Mouse (Mus musculus) heart, postnatal 0 days (tissue): ENCODE measurements around the gene Plrg1. TPM values are rescaled to one million over a fixed set of nuclear protein-coding genes. Genes with fewer than 3 reads are reported as not detected.
A peak's percentile ranks its signal among the peaks of the same experiment; 100 is the strongest.

Experiments
- ATAC-seq: fragments of 200-750 bp; cut with Nextera tagmentation; 2 replicates; pipeline ENCODE4 v1.8.0; 2017; ENCODE audit warnings: low read depth, moderate number of reproducible peaks, moderate library complexity; ENCODE audit not compliant: insufficient read depth
- DNase-seq: peaks from one replicate; pipeline ENCODE4 v3.0.0-alpha.2; 2016; ENCODE audit warnings: low spot score
- H3K27ac ChIP-seq: fragments of 300-500 bp; sonication (generic); 2 replicates; pipeline ENCODE4 v1.5.1; 2014; ENCODE audit warnings: low read depth, mild to moderate bottlenecking
- H3K27me3 ChIP-seq: fragments of 300-500 bp; sonication (generic); 2 replicates; pipeline ENCODE4 v1.6.1; 2014; ENCODE audit warnings: low read length, mixed read lengths; ENCODE audit not compliant: control insufficient read depth, insufficient read depth
- H3K36me3 ChIP-seq: fragments of 300-500 bp; sonication (generic); replicated peaks from 2 replicates; pipeline ENCODE4 v1.6.1; 2014; ENCODE audit warnings: low read length, mixed read lengths; ENCODE audit not compliant: control insufficient read depth, insufficient read depth
- H3K4me1 ChIP-seq: fragments of 300-500 bp; sonication (generic); 2 replicates; pipeline ENCODE4 v1.6.1; 2014; ENCODE audit warnings: antibody characterized with exemption; ENCODE audit not compliant: control insufficient read depth, insufficient read depth
- H3K4me2 ChIP-seq: fragments of 300-500 bp; sonication (generic); 2 replicates; pipeline ENCODE4 v1.6.1; 2014; ENCODE audit warnings: low read depth, mild to moderate bottlenecking, low read length, moderate library complexity
- H3K4me3 ChIP-seq: fragments of 300-500 bp; sonication (generic); 2 replicates; pipeline ENCODE4 v1.5.1; 2014; ENCODE audit warnings: low read depth, low read length
- H3K9ac ChIP-seq: fragments of 300-500 bp; sonication (generic); replicated peaks from 2 replicates; pipeline ENCODE4 v1.6.1; 2014; ENCODE audit warnings: low read depth, low read length, mixed read lengths
- H3K9me3 ChIP-seq: fragments of 300-500 bp; sonication (generic); replicated peaks from 2 replicates; pipeline ENCODE4 v1.6.1; 2016; ENCODE audit warnings: low read length; ENCODE audit not compliant: control insufficient read depth
- CTCF ChIP-seq: IDR thresholded peaks from 2 replicates; pipeline ENCODE4 v1.5.1; 2016; ENCODE audit warnings: antibody characterized with exemption, control low read depth, low read depth
- EP300 ChIP-seq: IDR thresholded peaks from 2 replicates; pipeline ENCODE4 v1.6.1; 2016; ENCODE audit warnings: antibody characterized with exemption, low read depth
- WGBS: fragments of 180-500 bp; shearing (Covaris S2); extraction: QIAGEN DNeasy Blood & Tissue Kit; methylation state at CpG from one replicate; pipeline ENCODE4 v1.1.7; 2014; 5-methylcytosine and 5-hydroxymethylcytosine counted together
- polyA plus RNA-seq: library from polyadenylated mRNA; unstranded; fragments of >200 nt; fragmentation: Nextera tagmentation; extraction: Ambion mirVana; gene quantifications from 2 replicates; pipeline ENCODE4 v1.2.1, GENCODE M21; 2015
- total RNA-seq: library from RNA; depleted of rRNA; stranded (reverse); fragments of >200 nt; gene quantifications from 2 replicates; pipeline ENCODE4 v1.2.3, GENCODE M21; 2014; ENCODE audit warnings: low replicate concordance

Plrg1 gene
- total and polyA plus RNA-seq, 2 experiments from 2014 or later: 40.8 to 46.2 TPM

GRCm38 (mm10) chr3:83052102-83052501, 3.2 kb upstream of the Plrg1 start:
- ATAC-seq (no peak), DNase-seq (no peak)
- TF ChIP-seq EP300 (no peak), CTCF (no peak)
- H3K9ac ChIP-seq: no peak overlapping the region
- H3K4me3 ChIP-seq: no peak overlapping the region
- 0 out of 2 replicates have a peak, but pooled peaks cover under 1% of the 10 kb centered on the region for H3K36me3 ChIP-seq
- no peaks in the 10 kb centered on the region for H3K27me3 ChIP-seq
- H3K4me1 ChIP-seq: peaks cover 7% of the 10 kb centered on the region
- H3K4me2 ChIP-seq: no peak overlapping the region
- 78% methylated on average over 5 of the region's 5 CpGs for WGBS
- H3K9me3 ChIP-seq: no peaks in the 10 kb centered on the region
- no peak overlapping the region for H3K27ac ChIP-seq

GRCm38 (mm10) chr3:83053126-83053525, 2.2 kb upstream of the Plrg1 start:
- TF ChIP-seq EP300 (no peak), CTCF (no peak)
- no peak overlapping the region for H3K27ac ChIP-seq
- H3K9me3 ChIP-seq: no peaks in the 10 kb centered on the region
- ATAC-seq: no peak
- peaks cover 7% of the 10 kb centered on the region for H3K4me1 ChIP-seq
- no peak overlapping the region for H3K9ac ChIP-seq
- no peak for DNase-seq
- H3K36me3 ChIP-seq: 0 out of 2 replicates have a peak, but pooled peaks cover 3% of the 10 kb centered on the region
- no peak overlapping the region for H3K4me2 ChIP-seq
- H3K27me3 ChIP-seq: no peaks in the 10 kb centered on the region
- no peak overlapping the region for H3K4me3 ChIP-seq
- 68% methylated on average over 7 of the region's 7 CpGs for WGBS

GRCm38 (mm10) chr3:83053758-83054157, 1.6 kb upstream of the Plrg1 start:
- H3K4me2 ChIP-seq: no peak overlapping the region
- TF ChIP-seq CTCF (peak; percentile 69), EP300 (no peak)

GRCm38 (mm10) chr3:83054759-83055158, 563 bp upstream of the Plrg1 start:
- Histone ChIP-seq H3K27ac (no peak overlapping the region), H3K9me3 (no peaks in the 10 kb centered on the region)
- peak; percentile 10; the same call in 1 of the 2 replicates for ATAC-seq

More at GRCm38 (mm10) chr3:83053758-83054157, 1.6 kb upstream of the Plrg1 start:
- Histone ChIP-seq H3K9ac (no peak overlapping the region), H3K27me3 (no peaks in the 10 kb centered on the region), H3K27ac (no peak overlapping the region), H3K9me3 (no peaks in the 10 kb centered on the region), H3K36me3 (peaks cover 9% of the 10 kb centered on the region), H3K4me1 (peaks cover 7% of the 10 kb centered on the region), H3K4me3 (no peak overlapping the region)
- DNase-seq: peak; percentile 54
- WGBS: 27% methylated on average over 10 of the region's 10 CpGs
- no peak for ATAC-seq

GRCm38 (mm10) chr3:83057046-83057445, 1.7 kb downstream of the Plrg1 start:
- no peak overlapping the region for H3K4me2 ChIP-seq
- ATAC-seq: no peak

More at GRCm38 (mm10) chr3:83054759-83055158, 563 bp upstream of the Plrg1 start:
- Histone ChIP-seq H3K36me3 (peaks cover 19% of the 10 kb centered on the region), H3K4me2 (peak overlapping the region; percentile 35), H3K4me3 (peak overlapping the region; percentile 94), H3K4me1 (peaks cover 7% of the 10 kb centered on the region), H3K9ac (no peak overlapping the region), H3K27me3 (no peaks in the 10 kb centered on the region)
- no peak for TF ChIP-seq CTCF
- DNase-seq: no peak
- 30% methylated on average over 13 of the region's 13 CpGs for WGBS

GRCm38 (mm10) chr3:83067920-83068319, 12.6 kb downstream of the Plrg1 start:
- WGBS: 94% methylated on average over 9 of the region's 9 CpGs
- TF ChIP-seq CTCF: no peak
- no peaks in the 10 kb centered on the region for H3K4me1 ChIP-seq
- DNase-seq (no peak), ATAC-seq (no peak)
- H3K9ac ChIP-seq: no peak overlapping the region
- no peaks in the 10 kb centered on the region for H3K27me3 ChIP-seq
- no peak overlapping the region for H3K4me2 ChIP-seq
- H3K27ac ChIP-seq: no peak overlapping the region
- no peaks in the 10 kb centered on the region for H3K9me3 ChIP-seq
- no peak overlapping the region for H3K4me3 ChIP-seq
- peaks cover 79% of the 10 kb centered on the region for H3K36me3 ChIP-seq

More at GRCm38 (mm10) chr3:83057046-83057445, 1.7 kb downstream of the Plrg1 start:
- Histone ChIP-seq H3K9me3 (no peaks in the 10 kb centered on the region), H3K27me3 (no peaks in the 10 kb centered on the region), H3K27ac (no peak overlapping the region), H3K4me3 (no peak overlapping the region), H3K36me3 (peaks cover 41% of the 10 kb centered on the region), H3K9ac (no peak overlapping the region), H3K4me1 (peaks cover 7% of the 10 kb centered on the region)
- whole genome bisulfite sequencing: 91% methylated on average over 2 of the region's 2 CpGs
- TF ChIP-seq CTCF: no peak
- no peak for TF ChIP-seq EP300
- no peak for DNase-seq
